In the genomic region with DNA sequence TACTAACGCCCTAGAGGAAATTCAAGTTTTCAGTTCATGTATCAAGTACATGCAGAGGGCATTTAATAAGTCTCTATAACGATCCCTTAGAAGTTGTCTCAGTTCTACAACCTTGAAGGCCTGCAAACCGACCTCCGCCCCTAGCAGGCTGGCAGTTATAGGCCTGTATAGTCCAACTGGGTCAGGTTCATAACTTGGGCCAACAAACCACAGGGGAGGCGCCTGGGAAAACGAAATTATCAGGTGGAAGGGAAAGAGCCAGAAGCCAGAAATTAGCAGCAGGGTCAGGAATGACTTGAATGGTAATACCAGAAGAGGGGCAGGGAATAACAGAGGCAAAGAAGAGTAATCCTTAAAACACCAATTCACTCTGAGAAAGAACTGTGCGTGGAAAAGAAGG, we compare ENCODE assay signal across 8 mouse cellular contexts. TPM values are rescaled to one million over a fixed set of nuclear protein-coding genes. Genes with fewer than 3 reads are reported as not detected.
DNase-seq lines count a peak whose midpoint lies in the region; ATAC-seq and TF ChIP-seq lines count a peak whose summit lies in the region.

No protein-coding gene starts in this region.

- WGBS in embryonic facial prominence, embryonic 13.5 days, result 39% methylated on average over 7 of the region's 7 CpGs
- 12% methylated on average over 7 of the region's 7 CpGs for WGBS in large intestine, adult 2 months
- 43% methylated on average over 7 of the region's 7 CpGs for WGBS in neural tube, embryonic 15.5 days

- H3K4me1 ChIP-seq in ES-Bruce4 (ENCODE audit: control insufficient read depth, insufficient read depth, low read length), result no peaks in the 10 kb centered on the region
- peaks cover 5% of the 10 kb centered on the region for H3K4me1 ChIP-seq in embryonic facial prominence, embryonic 13.5 days
- H3K4me1 ChIP-seq in neural tube, embryonic 15.5 days, result peaks cover 16% of the 10 kb centered on the region

- H3K4me3 ChIP-seq in ES-Bruce4 (ENCODE audit: low read depth, low read length), result peak overlapping the region; percentile 84
- peak overlapping the region; percentile 94 for H3K4me3 ChIP-seq in embryonic facial prominence, embryonic 13.5 days
- peak overlapping the region; percentile 77 for H3K4me3 ChIP-seq in neural tube, embryonic 15.5 days (replicated peaks)

- H3K27ac ChIP-seq in ES-Bruce4 (ENCODE audit: insufficient read depth, low read length), result no peak overlapping the region
- H3K27ac ChIP-seq in embryonic facial prominence, embryonic 13.5 days, result peak overlapping the region; percentile 57; the same call in 1 of the 2 replicates
- H3K27ac ChIP-seq in neural tube, embryonic 15.5 days (replicated peaks), result no peak overlapping the region

- DNase-seq in 416B (ENCODE audit: low read depth), result peak; percentile 43
- DNase-seq in heart, postnatal 14 days, result peak; percentile 12 to 43
- peak; percentile 48 for DNase-seq in large intestine, adult 2 months (ENCODE audit: low read depth, low spot score)
- DNase-seq in ovary, postnatal 10 days (ENCODE audit: low spot score), result no peak
- DNase-seq in layer of hippocampus, adult 18-20 months (ENCODE audit: low spot score in 2 of 2), result no peak

- TF ChIP-seq CTCF in ES-Bruce4 (IDR thresholded peaks at IDR 0.05; ENCODE audit: low read depth, low read length), result no peak

- H3K9me3 ChIP-seq in ES-Bruce4 (replicated peaks; ENCODE audit: control insufficient read depth, insufficient read depth, low read length, poor library complexity, severe bottlenecking), result no peaks in the 10 kb centered on the region
- no peaks in the 10 kb centered on the region for H3K9me3 ChIP-seq in embryonic facial prominence, embryonic 13.5 days
- no peaks in the 10 kb centered on the region for H3K9me3 ChIP-seq in neural tube, embryonic 15.5 days (replicated peaks)

- TF ChIP-seq EP300 in ES-Bruce4 (IDR thresholded peaks at IDR 0.05; ENCODE audit: insufficient read depth, low read depth, low read length), result no peak

- no peaks in the 10 kb centered on the region for H3K27me3 ChIP-seq in ES-Bruce4 (ENCODE audit: control insufficient read depth, insufficient read depth, low read length, poor library complexity, severe bottlenecking)
- H3K27me3 ChIP-seq in embryonic facial prominence, embryonic 13.5 days, result no peaks in the 10 kb centered on the region
- no peaks in the 10 kb centered on the region for H3K27me3 ChIP-seq in neural tube, embryonic 15.5 days (replicated peaks)

- no peak for ATAC-seq in embryonic facial prominence, embryonic 13.5 days (ENCODE audit: insufficient number of reproducible peaks, insufficient read depth, low FRiP score, low TSS enrichment, low read depth)
- no peak for ATAC-seq in neural tube, embryonic 15.5 days (ENCODE audit: low FRiP score)

- intact Hi-C loops in heart, postnatal 14 days (cut with DNase I), result loop anchor here (5.0 kb wide), 2 partner anchors 37 to 77 kb away; no protein-coding TSS in a partner anchor

- no peak for TF ChIP-seq POLR2A in ES-Bruce4 (IDR thresholded peaks at IDR 0.05; ENCODE audit: insufficient read depth, low read length)

- peak overlapping the region; percentile 84 for H3K4me2 ChIP-seq in embryonic facial prominence, embryonic 13.5 days
- peak overlapping the region; percentile 83 for H3K4me2 ChIP-seq in neural tube, embryonic 15.5 days

- H3K36me3 ChIP-seq in ES-Bruce4 (ENCODE audit: control insufficient read depth, insufficient read depth, low read length, poor library complexity, severe bottlenecking), result peaks cover 19% of the 10 kb centered on the region
- peaks cover 12% of the 10 kb centered on the region for H3K36me3 ChIP-seq in embryonic facial prominence, embryonic 13.5 days
- H3K36me3 ChIP-seq in neural tube, embryonic 15.5 days, result peaks cover 6% of the 10 kb centered on the region; the same call in 1 of the 2 replicates

- H3K9ac ChIP-seq in ES-Bruce4 (ENCODE audit: low read depth, poor library complexity, severe bottlenecking), result peak overlapping the region; percentile 60
- peak overlapping the region; percentile 91 for H3K9ac ChIP-seq in embryonic facial prominence, embryonic 13.5 days
- H3K9ac ChIP-seq in neural tube, embryonic 15.5 days (replicated peaks), result peak overlapping the region; percentile 82

RNA-seq across cellular contexts. Expression of a gene that starts 0.8 kb away (rescaled TPM):
- 79.4 and 82.9 TPM in 2 replicates for polyA plus RNA-seq in ES-Bruce4 (2011; ENCODE audit: insufficient read depth, insufficient read length, low read depth, missing spikeins)
- 107 TPM in 2 replicates for polyA plus RNA-seq in embryonic facial prominence, embryonic 13.5 days (2015; fragmentation: Nextera tagmentation; extraction: Ambion mirVana)
- 100 to 1,000 TPM; 444 to 466 TPM for total RNA-seq in heart, postnatal 14 days (2021)
- 65.4 and 90.8 TPM in 2 replicates for polyA plus RNA-seq in large intestine, adult 2 months (2012; rRNA removed)
- polyA plus RNA-seq in neural tube, embryonic 15.5 days (2015; fragmentation: Nextera tagmentation; extraction: Ambion mirVana), result 104 and 120 TPM in 2 replicates
- total RNA-seq in layer of hippocampus, adult 18-20 months (2021), result 10 to 100 TPM; 87.0 to 92.1 TPM

Comparison
In these comparisons a context has a peak if more than half of its experiments do, and no peak if none do; other contexts are left out.
1. DNase-seq: peak in 416B (single experiment), heart, postnatal 14 days (2 of 2) and large intestine, adult 2 months (single experiment); none in ovary, postnatal 10 days (single experiment) and layer of hippocampus, adult 18-20 months (0 of 2).
2. Peak in every context shown above with its lines, with median percentiles within 50 percentile points of each other: H3K4me3 ChIP-seq and H3K9ac ChIP-seq.